Mouse (Mus musculus) heart, embryonic 14.5 days (tissue): ENCODE results near the gene Kank1. TPM values are rescaled to one million over a fixed set of nuclear protein-coding genes. Genes with fewer than 3 reads are reported as not detected.
A peak's percentile ranks its signal among the peaks of the same experiment; 100 is the strongest.

Experiments used
- ATAC-seq: fragments of 200-750 bp; cut with Nextera tagmentation; 2 replicates; pipeline ENCODE4 v1.8.0; 2017; ENCODE audit warnings: low read depth, moderate TSS enrichment; ENCODE audit not compliant: insufficient number of reproducible peaks, insufficient read depth, low FRiP score
- H3K27ac ChIP-seq, 2 experiments: fragments of 200-500 bp in 1 of 2; fragments of 300-500 bp in 1 of 2; sonication (generic) in 1 of 2; replicated peaks in 1 of 2; 2 replicates each; pipeline ENCODE4 v1.5.1; 2012 to 2014; ENCODE audit warnings: low read depth in 2 of 2, low read length in 2 of 2, control low read depth in 1 of 2, mild to moderate bottlenecking in 1 of 2, mixed read lengths in 1 of 2; ENCODE audit not compliant: control insufficient read depth in 1 of 2, insufficient read depth in 1 of 2
- H3K27me3 ChIP-seq: fragments of 300-500 bp; sonication (generic); 2 replicates; pipeline ENCODE4 v1.6.1; 2014; ENCODE audit warnings: mild to moderate bottlenecking, low read length, control low read depth; ENCODE audit not compliant: control insufficient read depth, insufficient read depth
- H3K36me3 ChIP-seq: fragments of 300-500 bp; sonication (generic); 2 replicates; pipeline ENCODE4 v1.6.1; 2014; ENCODE audit warnings: mild to moderate bottlenecking, control low read depth, low read length, mixed read lengths; ENCODE audit not compliant: control insufficient read depth, insufficient read depth
- H3K4me1 ChIP-seq, 2 experiments: fragments of 200-500 bp in 1 of 2; fragments of 300-500 bp in 1 of 2; sonication (generic) in 1 of 2; 2 replicates each; pipeline ENCODE4 v1.6.1; 2012 to 2014; ENCODE audit warnings: low read length in 2 of 2, control low read depth in 1 of 2, mixed read lengths in 1 of 2; ENCODE audit not compliant: control insufficient read depth in 2 of 2, insufficient read depth in 2 of 2
- H3K4me2 ChIP-seq: fragments of 300-500 bp; sonication (generic); 2 replicates; pipeline ENCODE4 v1.6.1; 2014; ENCODE audit warnings: mild to moderate bottlenecking, low read length
- H3K4me3 ChIP-seq, 2 experiments: fragments of 200-500 bp in 1 of 2; fragments of 300-500 bp in 1 of 2; sonication (generic) in 1 of 2; 2 replicates each; pipeline ENCODE4 v1.5.1; 2012 to 2014; ENCODE audit warnings: low read length in 2 of 2, mild to moderate bottlenecking in 2 of 2, control low read depth in 1 of 2, low read depth in 1 of 2, moderate library complexity in 1 of 2; ENCODE audit not compliant: control insufficient read depth in 1 of 2, insufficient read depth in 1 of 2
- H3K9ac ChIP-seq: fragments of 300-500 bp; sonication (generic); 2 replicates; pipeline ENCODE4 v1.6.1; 2014; ENCODE audit warnings: mild to moderate bottlenecking, low read length
- H3K9me3 ChIP-seq: fragments of 300-500 bp; sonication (generic); 2 replicates; pipeline ENCODE4 v1.6.1; 2016; ENCODE audit warnings: low read length, control low read depth; ENCODE audit not compliant: control insufficient read depth
- WGBS: fragments of 180-500 bp; shearing (Covaris S2); extraction: QIAGEN DNeasy Blood & Tissue Kit; methylation state at CpG from one replicate; pipeline ENCODE4 v1.1.7; 2014; 5-methylcytosine and 5-hydroxymethylcytosine counted together
- polyA plus RNA-seq: library from polyadenylated mRNA; unstranded; fragments of >200 nt; fragmentation: Nextera tagmentation; extraction: Ambion mirVana; gene quantifications from 2 replicates; pipeline ENCODE4 v1.2.1, GENCODE M21; 2014

Kank1 gene
- 43.2 and 46.4 TPM in 2 replicates for polyA plus RNA-seq

- Histone ChIP-seq H3K27ac (peak within 1 kb of the TSS; percentile 70 to 85), H3K27me3 (0 out of 2 replicates have a peak, but pooled peaks cover 8% of the 10 kb centered on the region), H3K4me2 (peak within 1 kb of the TSS; percentile 85), H3K9me3 (no peaks in the 10 kb centered on the region), H3K4me1 (peaks cover 10 to 15% of the 10 kb centered on the region in 2 experiments), H3K4me3 (peak within 1 kb of the TSS; percentile 74 to 75), H3K9ac (peak within 1 kb of the TSS; percentile 83), H3K36me3 (no peaks in the 10 kb centered on the region)
- under 1% methylated on average over 76 of the region's 76 CpGs for WGBS
- ATAC-seq = peak; percentile 83
These were observed at the start of gene Kank1 for GRCm38 (mm10) chr19:25236596-25237491. Kank1 (plus strand) TSS chr19:25236975.

GRCm38 (mm10) chr19:25187681-25188080, 49.1 kb upstream of the Kank1 start:
- no peak overlapping the region for H3K4me3 ChIP-seq
- no peak overlapping the region; a peak in 1 of 4 replicates for H3K27ac ChIP-seq
- no peaks in the 10 kb centered on the region for H3K27me3 ChIP-seq
- peak overlapping the region; percentile 16; the same call in 1 of the 2 replicates for H3K4me2 ChIP-seq
- H3K36me3 ChIP-seq = no peaks in the 10 kb centered on the region
- H3K4me1 ChIP-seq = peaks cover 20 to 27% of the 10 kb centered on the region in 2 experiments
- H3K9ac ChIP-seq = 0 out of 2 replicates have a peak overlapping the region, but pooled peaks have one; percentile 21
- H3K9me3 ChIP-seq = no peaks in the 10 kb centered on the region
- no peak for ATAC-seq
- 63% methylated on average over 18 of the region's 18 CpGs for WGBS

GRCm38 (mm10) chr19:25193751-25194150, 43.0 kb upstream of the Kank1 start:
- WGBS = 90% methylated on average over 9 of the region's 9 CpGs
- no peak for ATAC-seq
- H3K4me3 ChIP-seq = no peak overlapping the region

GRCm38 (mm10) chr19:25200081-25200860, 36.5 kb upstream of the Kank1 start:
- H3K4me3 ChIP-seq = no peak overlapping the region
- H3K36me3 ChIP-seq = no peaks in the 10 kb centered on the region
- peak overlapping the region in 1 of 2 experiments; percentile 2; a peak in 1 of 4 replicates for H3K27ac ChIP-seq
- peak overlapping the region; percentile 7; the same call in 1 of the 2 replicates for H3K9ac ChIP-seq
- H3K27me3 ChIP-seq = no peaks in the 10 kb centered on the region
- peaks cover 11% of the 10 kb centered on the region in 2 experiments for H3K4me1 ChIP-seq
- no peak for ATAC-seq
- no peak overlapping the region for H3K4me2 ChIP-seq
- WGBS = 45% methylated on average over 13 of the region's 13 CpGs
- H3K9me3 ChIP-seq = no peaks in the 10 kb centered on the region

More at GRCm38 (mm10) chr19:25193751-25194150, 43.0 kb upstream of the Kank1 start:
- Histone ChIP-seq H3K4me2 (no peak overlapping the region), H3K27ac (no peak overlapping the region), H3K27me3 (no peaks in the 10 kb centered on the region), H3K9ac (no peak overlapping the region), H3K36me3 (no peaks in the 10 kb centered on the region), H3K9me3 (no peaks in the 10 kb centered on the region), H3K4me1 (0 out of 4 replicates have a peak, but pooled peaks cover 0 to 2% of the 10 kb centered on the region in 2 experiments)

GRCm38 (mm10) chr19:25203077-25203476, 33.7 kb upstream of the Kank1 start:
- Histone ChIP-seq H3K36me3 (no peaks in the 10 kb centered on the region), H3K27me3 (peaks cover 3% of the 10 kb centered on the region; the same call in 1 of the 2 replicates), H3K9me3 (no peaks in the 10 kb centered on the region), H3K9ac (no peak overlapping the region), H3K4me3 (no peak overlapping the region), H3K27ac (no peak overlapping the region), H3K4me1 (peaks cover 17 to 19% of the 10 kb centered on the region in 2 experiments), H3K4me2 (no peak overlapping the region)
- ATAC-seq = no peak
- 88% methylated on average over 12 of the region's 12 CpGs for whole genome bisulfite sequencing

- Histone ChIP-seq H3K27ac (no peak overlapping the region), H3K36me3 (no peaks in the 10 kb centered on the region), H3K4me1 (peaks cover 9 to 13% of the 10 kb centered on the region in 2 experiments; a peak in 3 of 4 replicates), H3K9ac (no peak overlapping the region), H3K4me2 (no peak overlapping the region), H3K27me3 (peaks cover 3% of the 10 kb centered on the region; the same call in 1 of the 2 replicates), H3K9me3 (no peaks in the 10 kb centered on the region), H3K4me3 (no peak overlapping the region)
- ATAC-seq = no peak
- 80% methylated on average over 12 of the region's 12 CpGs for WGBS
These were observed 29.8 kb upstream of the Kank1 start for GRCm38 (mm10) chr19:25206969-25207368.

GRCm38 (mm10) chr19:25207731-25208361, 28.9 kb upstream of the Kank1 start:
- no peak overlapping the region for H3K4me3 ChIP-seq
- H3K27me3 ChIP-seq = peaks cover 3% of the 10 kb centered on the region; the same call in 1 of the 2 replicates
- WGBS = 22% methylated on average over 23 of the region's 23 CpGs
- no peak for ATAC-seq
- no peak overlapping the region for H3K27ac ChIP-seq
- no peak overlapping the region for H3K9ac ChIP-seq
- no peaks in the 10 kb centered on the region for H3K9me3 ChIP-seq
- H3K4me1 ChIP-seq = peaks cover 9 to 13% of the 10 kb centered on the region in 2 experiments; a peak in 3 of 4 replicates
- no peaks in the 10 kb centered on the region for H3K36me3 ChIP-seq
- peak overlapping the region; percentile 41 for H3K4me2 ChIP-seq
